Comparison of ENCODE assay signal across 1 mouse cellular context in the genomic region with DNA sequence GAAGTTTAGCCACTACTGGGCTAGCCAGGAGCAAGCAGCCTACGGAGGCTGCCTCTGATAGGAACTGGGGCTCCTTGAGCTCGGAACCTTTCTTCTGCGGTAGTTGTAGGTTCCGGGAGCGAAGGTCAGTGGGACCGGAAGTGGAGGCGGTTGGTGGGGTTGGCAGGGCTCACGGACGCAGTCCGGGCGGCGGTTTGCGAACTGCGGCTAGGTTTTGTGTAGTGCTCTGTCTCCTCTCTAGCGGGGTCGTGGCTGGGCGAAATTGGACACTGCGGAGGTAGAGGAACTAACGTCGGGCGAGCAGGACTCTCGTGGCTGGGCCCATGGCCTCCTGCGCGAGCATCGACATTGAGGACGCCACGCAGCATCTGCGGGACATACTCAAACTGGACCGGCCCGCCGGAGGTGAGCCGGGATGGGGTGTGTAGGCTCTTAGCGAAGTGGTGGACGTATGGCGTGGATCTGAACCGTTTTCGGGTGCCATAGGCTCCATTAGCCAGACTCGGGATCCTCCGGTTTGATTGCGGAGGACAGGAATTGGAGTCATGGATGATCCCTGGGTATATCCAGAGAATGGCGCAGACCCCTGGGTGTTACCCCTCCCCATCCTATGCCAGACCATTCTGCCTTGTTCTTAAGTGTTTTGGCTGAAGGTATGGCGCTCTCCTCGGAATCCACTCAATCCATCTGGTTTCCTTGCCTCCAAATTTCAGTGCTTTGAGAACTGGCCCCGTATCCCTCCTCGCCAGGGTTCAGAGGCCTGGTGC.
TF ChIP-seq lines count a peak whose summit lies in the region.

Edc4 (plus strand) TSS at position 128 of the 767 bp plus-strand sequence.

TF ChIP-seq in CH12.LX, 34 proteins besides CTCF, POLR2A, EP300 and RAD21 (continued from another document):
- TF ChIP-seq SIN3A (IDR thresholded peaks at IDR 0.05; ENCODE audit: low read length): peak; percentile 92
- peak; percentile 46; the same call in 1 of the 2 replicates for TF ChIP-seq CHD2 (IDR thresholded peaks at IDR 0.05; ENCODE audit: low read length)
- TF ChIP-seq USF1 (IDR thresholded peaks at IDR 0.05; ENCODE audit: low read depth, low read length): no peak
- peak; percentile 70 for TF ChIP-seq MXI1 (IDR thresholded peaks at IDR 0.05; ENCODE audit: low read depth, low read length)
- peak; percentile 83 for TF ChIP-seq ELF1 (IDR thresholded peaks at IDR 0.05; ENCODE audit: low read depth, low read length)
- TF ChIP-seq IRF4 (IDR thresholded peaks at IDR 0.05; ENCODE audit: low read depth, low read length): peak; percentile 67
- TF ChIP-seq MAZ (IDR thresholded peaks at IDR 0.05; ENCODE audit: low read depth, low read length): peak; percentile 71; the same call in 1 of the 2 replicates
- peak; percentile 95 for TF ChIP-seq HCFC1 (IDR thresholded peaks at IDR 0.05; ENCODE audit: low read depth, low read length)
- TF ChIP-seq POLR2AphosphoS2 (IDR thresholded peaks at IDR 0.05; ENCODE audit: low read depth, low read length): peak; percentile 98
- TF ChIP-seq SMC3 (IDR thresholded peaks at IDR 0.05; ENCODE audit: low read depth, low read length): peak; percentile 7
- no peak for TF ChIP-seq USF2 (conservative IDR thresholded peaks at IDR 0.05; ENCODE audit: low read depth, low read length)
- peak; percentile 77 for TF ChIP-seq MEF2A (IDR thresholded peaks at IDR 0.05; ENCODE audit: borderline replicate concordance, low read depth, low read length)
